Mouse (Mus musculus): ENCODE data around the gene Tmprss15. TPM values are rescaled to one million over a fixed set of nuclear protein-coding genes. Genes with fewer than 3 reads are reported as not detected.

The Tmprss15 gene
- total and polyA plus RNA-seq, 3 experiments: not detected

GRCm38 (mm10) chr16:79002812-79003211, 88.1 kb downstream of the Tmprss15 start:
- no peaks in the 10 kb centered on the region for H3K27me3 ChIP-seq (ENCODE audit: control insufficient read depth in 1 of 2, insufficient read depth in 2 of 2, low read length in 2 of 2)
- no peak for TF ChIP-seq MYC (IDR thresholded peaks at IDR 0.05; ENCODE audit: low read depth, low read length)
- no peak overlapping the region for H3K9ac ChIP-seq (ENCODE audit: control insufficient read depth, low read depth, low read length, poor library complexity, severe bottlenecking)
- no peak for DNase-seq (ENCODE audit: low read depth, low spot score)
- H3K27ac ChIP-seq (ENCODE audit: control insufficient read depth, low read depth, low read length): no peak overlapping the region
- H3K36me3 ChIP-seq (ENCODE audit: control insufficient read depth in 1 of 2, insufficient read depth in 2 of 2, low read length in 2 of 2): no peaks in the 10 kb centered on the region
- no peaks in the 10 kb centered on the region for H3K9me3 ChIP-seq (replicated peaks; ENCODE audit: insufficient read depth, low read length)
- no peak overlapping the region for H3K4me3 ChIP-seq (ENCODE audit: control insufficient read depth in 1 of 2, insufficient read depth in 1 of 2, low read depth in 2 of 2, low read length in 2 of 2)
- no peaks in the 10 kb centered on the region for H3K79me2 ChIP-seq (ENCODE audit: control insufficient read depth, insufficient read depth, low read length, poor library complexity)
- no peaks in the 10 kb centered on the region for H3K4me1 ChIP-seq (ENCODE audit: control insufficient read depth in 1 of 2, insufficient read depth in 2 of 2, low read length in 2 of 2)

GRCm38 (mm10) chr16:79001679-79002078, 89.2 kb downstream of the Tmprss15 start:
- DNase-seq (ENCODE audit: low read depth, low spot score): no peak

GRCm38 (mm10) chr16:78976384-78976783, 114.5 kb downstream of the Tmprss15 start:
- no peaks in the 10 kb centered on the region for H3K79me2 ChIP-seq (ENCODE audit: control insufficient read depth, insufficient read depth, low read length, poor library complexity)
- no peaks in the 10 kb centered on the region for H3K4me1 ChIP-seq (ENCODE audit: control insufficient read depth in 1 of 2, insufficient read depth in 2 of 2, low read length in 2 of 2)
- H3K27me3 ChIP-seq (ENCODE audit: control insufficient read depth in 1 of 2, insufficient read depth in 2 of 2, low read length in 2 of 2): no peaks in the 10 kb centered on the region
- DNase-seq (ENCODE audit: low read depth, low spot score): no peak
- no peak overlapping the region for H3K27ac ChIP-seq (ENCODE audit: control insufficient read depth, low read depth, low read length)
- no peaks in the 10 kb centered on the region for H3K36me3 ChIP-seq (ENCODE audit: control insufficient read depth in 1 of 2, insufficient read depth in 2 of 2, low read length in 2 of 2)
- no peak overlapping the region for H3K9ac ChIP-seq (ENCODE audit: control insufficient read depth, low read depth, low read length, poor library complexity, severe bottlenecking)
- no peak overlapping the region for H3K4me3 ChIP-seq (ENCODE audit: control insufficient read depth in 1 of 2, insufficient read depth in 1 of 2, low read depth in 2 of 2, low read length in 2 of 2)
- TF ChIP-seq ETS1 (IDR thresholded peaks at IDR 0.05; ENCODE audit: low read depth, low read length) (no peak), POLR2A (IDR thresholded peaks at IDR 0.05; ENCODE audit: control insufficient read depth in 1 of 2, insufficient read depth in 1 of 2, low read depth in 1 of 2, low read length in 2 of 2, poor library complexity in 1 of 2) (no peak), ZMIZ1 (IDR thresholded peaks at IDR 0.05; ENCODE audit: low read depth, low read length) (no peak), MYB (IDR thresholded peaks at IDR 0.05; ENCODE audit: low read depth, low read length) (no peak), BHLHE40 (IDR thresholded peaks at IDR 0.05; ENCODE audit: borderline replicate concordance, low read depth, low read length) (no peak), UBTF (IDR thresholded peaks at IDR 0.05; ENCODE audit: borderline replicate concordance, insufficient read depth, low read depth, low read length) (no peak), NELFE (IDR thresholded peaks at IDR 0.05; ENCODE audit: low read depth, low read length) (no peak), MAZ (IDR thresholded peaks at IDR 0.05; ENCODE audit: low read depth, low read length) (no peak)
- H3K9me3 ChIP-seq (replicated peaks; ENCODE audit: insufficient read depth, low read length): no peaks in the 10 kb centered on the region

More at GRCm38 (mm10) chr16:79001679-79002078, 89.2 kb downstream of the Tmprss15 start:
- H3K36me3 ChIP-seq (ENCODE audit: control insufficient read depth in 1 of 2, insufficient read depth in 2 of 2, low read length in 2 of 2): no peaks in the 10 kb centered on the region
- no peak overlapping the region for H3K4me3 ChIP-seq (ENCODE audit: control insufficient read depth in 1 of 2, insufficient read depth in 1 of 2, low read depth in 2 of 2, low read length in 2 of 2)
- H3K27me3 ChIP-seq (ENCODE audit: control insufficient read depth in 1 of 2, insufficient read depth in 2 of 2, low read length in 2 of 2): no peaks in the 10 kb centered on the region
- TF ChIP-seq POLR2A (IDR thresholded peaks at IDR 0.05; ENCODE audit: control insufficient read depth in 1 of 2, insufficient read depth in 1 of 2, low read depth in 1 of 2, low read length in 2 of 2, poor library complexity in 1 of 2) (no peak), ZNF384 (IDR thresholded peaks at IDR 0.05; ENCODE audit: low read depth, low read length) (no peak), NRF1 (IDR thresholded peaks at IDR 0.05; ENCODE audit: insufficient read depth, low read depth, low read length, poor library complexity, severe bottlenecking) (no peak), CTCF (IDR thresholded peaks at IDR 0.05 in 2 of 3, conservative IDR thresholded peaks at IDR 0.05 in 1 of 3; ENCODE audit: control insufficient read depth in 1 of 3, insufficient read depth in 1 of 3, low read depth in 2 of 3, low read length in 3 of 3, poor library complexity in 1 of 3, severe bottlenecking in 1 of 3) (no peak), NELFE (IDR thresholded peaks at IDR 0.05; ENCODE audit: low read depth, low read length) (no peak), EP300 (IDR thresholded peaks at IDR 0.05; ENCODE audit: low read depth in 1 of 2, low read length in 2 of 2) (no peak)
- no peak overlapping the region for H3K27ac ChIP-seq (ENCODE audit: control insufficient read depth, low read depth, low read length)
- no peaks in the 10 kb centered on the region for H3K9me3 ChIP-seq (replicated peaks; ENCODE audit: insufficient read depth, low read length)
- no peaks in the 10 kb centered on the region for H3K4me1 ChIP-seq (ENCODE audit: control insufficient read depth in 1 of 2, insufficient read depth in 2 of 2, low read length in 2 of 2)
- H3K9ac ChIP-seq (ENCODE audit: control insufficient read depth, low read depth, low read length, poor library complexity, severe bottlenecking): no peak overlapping the region
- no peaks in the 10 kb centered on the region for H3K79me2 ChIP-seq (ENCODE audit: control insufficient read depth, insufficient read depth, low read length, poor library complexity)

All from MEL (cell line).